Mouse (Mus musculus) small intestine, adult 2 months (tissue): ENCODE measurements at regions not wholly inside any gene's neighbourhood (a gene's known extent, or its start where the extent isn't known, plus 50 kb on each side); places are given as distances from the start of the nearest gene placed in this dataset.

Source experiments
- H3K27ac ChIP-seq: fragments of 200-500 bp; 2 replicates; pipeline ENCODE4 v1.5.1; 2012; ENCODE audit warnings: low read depth, low read length, control low read depth, inconsistent platforms; ENCODE audit not compliant: insufficient read depth
- H3K27me3 ChIP-seq: fragments of 200-500 bp; 2 replicates; pipeline ENCODE4 v1.6.1; 2012; ENCODE audit warnings: mild to moderate bottlenecking, moderate library complexity, low read length, inconsistent platforms; ENCODE audit not compliant: control insufficient read depth, insufficient read depth
- H3K36me3 ChIP-seq: fragments of 200-500 bp; 2 replicates; pipeline ENCODE4 v1.6.1; 2012; ENCODE audit warnings: mild to moderate bottlenecking, low read length, control low read depth, inconsistent platforms; ENCODE audit not compliant: control insufficient read depth, insufficient read depth
- H3K4me1 ChIP-seq: fragments of 200-500 bp; 2 replicates; pipeline ENCODE4 v1.6.1; 2012; ENCODE audit warnings: low read length, inconsistent platforms, mixed read lengths; ENCODE audit not compliant: control insufficient read depth, insufficient read depth, insufficient read length
- H3K4me3 ChIP-seq: fragments of 200-500 bp; 2 replicates; pipeline ENCODE4 v1.5.1; 2012; ENCODE audit warnings: low read depth, mild to moderate bottlenecking, control low read depth, inconsistent platforms, low read length, moderate library complexity
- CTCF ChIP-seq: fragments of 200-500 bp; IDR thresholded peaks from 2 replicates; pipeline ENCODE4 v1.5.1; 2012; ENCODE audit warnings: low read depth, mild to moderate bottlenecking, control low read depth, inconsistent platforms, low read length, moderate library complexity, mixed read lengths; ENCODE audit not compliant: insufficient replicate concordance, insufficient read length; ENCODE audit errors: extremely low read depth
- POLR2A ChIP-seq: fragments of 200-500 bp; IDR thresholded peaks from 2 replicates; pipeline ENCODE4 v1.6.1; 2012; ENCODE audit warnings: low read depth, mild to moderate bottlenecking, control low read depth, inconsistent platforms, low read length, moderate library complexity
- WGBS: fragments of 180-500 bp; shearing (Covaris S2); methylation state at CpG from one replicate; pipeline ENCODE4 v1.1.7; 2018; 5-methylcytosine and 5-hydroxymethylcytosine counted together

DNA sequence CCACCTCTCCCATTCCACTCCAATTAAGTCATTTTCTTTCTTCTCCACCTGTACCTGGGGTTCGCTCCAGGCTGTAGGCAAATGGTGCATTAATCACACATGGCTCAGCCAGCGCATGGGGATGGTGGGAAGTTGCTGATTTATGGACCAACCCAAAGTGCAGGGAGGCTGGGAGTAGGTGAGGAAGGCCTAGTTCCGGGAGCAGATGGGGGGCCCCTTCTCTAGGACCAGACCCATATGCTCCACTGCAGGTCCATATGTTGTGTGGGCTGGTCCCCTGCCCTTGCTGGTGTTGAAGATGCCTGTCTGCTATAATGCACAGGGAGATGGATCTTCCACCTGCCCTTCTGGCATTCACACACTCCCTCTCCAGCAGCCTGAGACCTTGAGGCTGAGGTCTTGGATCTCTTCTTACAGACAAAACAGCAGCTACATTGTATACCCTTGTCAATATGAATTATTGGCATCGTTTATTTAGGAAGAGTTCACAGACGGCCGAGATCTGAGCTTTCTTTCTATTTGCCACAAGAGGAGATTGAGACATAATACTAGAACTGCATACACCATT is 493.5 kb downstream of the Dhx35 start:
- Histone ChIP-seq H3K36me3 (no peaks in the 10 kb centered on the region), H3K4me3 (no peak overlapping the region), H3K4me1 (no peaks in the 10 kb centered on the region), H3K27me3 (no peaks in the 10 kb centered on the region), H3K27ac (no peak overlapping the region)
- TF ChIP-seq POLR2A (no peak), CTCF (no peak)
- WGBS, result 61% methylated on average over 6 of the region's 6 CpGs

GRCm38 (mm10) chr2:159290081-159290480 is 495.5 kb downstream of the Dhx35 start:
- 45% methylated on average over 1 of the region's 1 CpGs for WGBS
- no peak for TF ChIP-seq POLR2A
- TF ChIP-seq CTCF, result no peak
- Histone ChIP-seq H3K27ac (no peak overlapping the region), H3K36me3 (no peaks in the 10 kb centered on the region), H3K4me3 (no peak overlapping the region), H3K4me1 (no peaks in the 10 kb centered on the region), H3K27me3 (no peaks in the 10 kb centered on the region)

GRCm38 (mm10) chr2:159307001-159307400 is 512.4 kb downstream of the Dhx35 start:
- H3K4me3 ChIP-seq, result no peak overlapping the region
- no peak overlapping the region for H3K27ac ChIP-seq
- WGBS, result 75% methylated on average over 7 of the region's 7 CpGs

DNA sequence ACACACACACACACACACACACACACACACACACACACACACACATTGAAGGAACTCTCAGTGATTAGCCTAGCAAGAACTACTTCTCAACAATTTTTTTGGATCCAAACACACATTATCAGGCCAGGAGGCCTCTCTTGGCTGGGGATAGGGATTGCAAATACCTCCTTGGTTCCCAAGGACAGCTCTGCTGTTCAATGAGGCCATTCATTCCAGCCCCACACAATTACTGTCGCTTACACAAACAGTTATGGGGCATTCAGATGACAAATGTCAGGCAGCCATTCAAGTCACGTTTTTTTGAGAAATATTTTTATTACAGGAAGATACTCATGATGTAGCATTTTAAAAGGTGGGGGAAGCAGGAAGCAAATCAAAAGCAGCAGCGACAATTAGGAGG is 540.1 kb downstream of the Dhx35 start:
- H3K4me1 ChIP-seq, result no peaks in the 10 kb centered on the region
- H3K27me3 ChIP-seq, result no peaks in the 10 kb centered on the region
- 38% methylated on average over 3 of the region's 3 CpGs for WGBS
- H3K36me3 ChIP-seq, result no peaks in the 10 kb centered on the region
- H3K27ac ChIP-seq, result no peak overlapping the region
- TF ChIP-seq POLR2A, result no peak
- no peak for TF ChIP-seq CTCF
- H3K4me3 ChIP-seq, result no peak overlapping the region

More at GRCm38 (mm10) chr2:159307001-159307400, 512.4 kb downstream of the Dhx35 start:
- H3K36me3 ChIP-seq, result no peaks in the 10 kb centered on the region
- TF ChIP-seq CTCF (no peak), POLR2A (no peak)
- H3K4me1 ChIP-seq, result no peaks in the 10 kb centered on the region
- H3K27me3 ChIP-seq, result no peaks in the 10 kb centered on the region

DNA sequence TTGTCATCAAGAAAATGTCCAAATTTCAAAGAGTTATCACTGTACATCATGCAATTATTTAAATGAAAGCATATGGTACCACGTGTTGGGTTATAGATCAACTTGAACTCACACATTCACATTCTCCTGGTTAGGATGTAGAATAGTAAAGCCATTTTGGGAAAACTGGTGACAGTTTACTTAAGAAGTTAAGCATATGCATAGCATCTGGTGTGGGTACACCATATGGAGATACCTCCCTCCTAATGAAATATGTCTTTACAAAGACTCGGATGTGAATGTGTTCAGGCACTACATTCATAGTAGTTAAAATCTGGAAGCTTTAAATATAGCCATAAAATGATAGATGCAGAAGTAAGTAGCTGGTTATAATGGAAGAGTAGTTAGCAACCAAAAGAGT is 542.0 kb downstream of the Dhx35 start:
- WGBS, result 72% methylated on average over 2 of the region's 2 CpGs
- Histone ChIP-seq H3K4me1 (no peaks in the 10 kb centered on the region), H3K4me3 (no peak overlapping the region), H3K27me3 (no peaks in the 10 kb centered on the region), H3K27ac (no peak overlapping the region), H3K36me3 (no peaks in the 10 kb centered on the region)
- TF ChIP-seq CTCF (no peak), POLR2A (no peak)

GRCm38 (mm10) chr2:159343624-159344560 is 549.3 kb downstream of the Dhx35 start:
- 71% methylated on average over 5 of the region's 5 CpGs for WGBS
- H3K27ac ChIP-seq, result no peak overlapping the region
- no peaks in the 10 kb centered on the region for H3K4me1 ChIP-seq
- no peak for TF ChIP-seq CTCF
- TF ChIP-seq POLR2A, result no peak
- H3K27me3 ChIP-seq, result no peaks in the 10 kb centered on the region
- no peaks in the 10 kb centered on the region for H3K36me3 ChIP-seq
- no peak overlapping the region for H3K4me3 ChIP-seq

DNA sequence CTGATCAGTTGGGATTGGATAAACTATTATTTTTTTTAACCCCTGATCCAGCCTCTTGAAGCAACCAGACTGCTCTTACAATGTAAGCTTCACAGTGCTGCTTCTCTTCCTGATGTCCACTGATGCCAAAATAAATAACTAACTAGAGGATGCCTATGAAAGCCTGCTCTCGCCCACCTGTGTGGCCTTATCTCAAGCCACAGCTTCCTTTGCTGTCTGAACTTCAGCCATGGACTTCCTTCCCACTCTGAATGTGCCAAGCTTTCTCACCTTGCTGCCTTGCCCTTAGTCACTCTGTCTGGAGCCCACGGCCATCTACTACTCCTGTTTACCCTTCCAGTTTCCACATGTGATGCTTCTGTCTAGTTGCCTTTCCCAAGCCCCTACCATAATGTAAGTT is 559.6 kb downstream of the Dhx35 start:
- no peak overlapping the region for H3K4me3 ChIP-seq
- TF ChIP-seq POLR2A (no peak), CTCF (no peak)
- WGBS, result 45% methylated on average over 2 of the region's 2 CpGs
- no peaks in the 10 kb centered on the region for H3K27me3 ChIP-seq
- no peaks in the 10 kb centered on the region for H3K36me3 ChIP-seq
- no peaks in the 10 kb centered on the region for H3K4me1 ChIP-seq
- H3K27ac ChIP-seq, result no peak overlapping the region
